ENCODE assay signal across 8 mouse cellular contexts in the genomic region with DNA sequence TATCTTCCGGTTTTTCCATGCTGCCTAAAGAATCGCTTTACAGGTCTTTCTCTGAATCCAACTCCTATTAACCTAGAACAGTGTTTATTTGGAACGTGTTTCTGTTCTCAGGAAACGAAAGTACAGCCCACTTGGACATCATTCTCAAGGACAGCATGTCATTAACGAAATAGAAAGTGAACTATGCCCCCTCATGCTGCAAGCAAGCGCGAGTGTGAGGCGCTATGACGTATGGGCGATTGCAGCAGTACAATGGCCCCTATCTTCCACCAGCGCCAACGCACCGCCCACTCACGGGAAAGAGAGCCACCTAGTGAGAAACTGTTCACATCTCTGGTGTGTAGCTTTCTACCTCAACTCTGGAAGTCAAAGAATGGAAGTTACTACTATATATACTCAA. TPM values are rescaled to one million over a fixed set of nuclear protein-coding genes. Genes with fewer than 3 reads are reported as not detected.
DNase-seq lines count a peak whose midpoint lies in the region; ATAC-seq and TF ChIP-seq lines count a peak whose summit lies in the region.

No protein-coding gene starts in this region.

- peaks cover 11% of the 10 kb centered on the region for H3K36me3 ChIP-seq in C2C12 (ENCODE audit: control insufficient read depth, insufficient read depth)
- no peaks in the 10 kb centered on the region; the same call in 1 of the 2 replicates for H3K36me3 ChIP-seq in heart, embryonic 11.5 days (ENCODE audit: control insufficient read depth, insufficient read depth, low read length)
- no peaks in the 10 kb centered on the region for H3K36me3 ChIP-seq in kidney, embryonic 15.5 days
- H3K36me3 ChIP-seq in limb, embryonic 15.5 days = no peaks in the 10 kb centered on the region
- no peaks in the 10 kb centered on the region for H3K36me3 ChIP-seq in midbrain, postnatal 0 days (ENCODE audit: insufficient read depth, low read length)

- peaks cover 24% of the 10 kb centered on the region for H3K79me3 ChIP-seq in C2C12 (ENCODE audit: low read depth)

- H3K79me2 ChIP-seq in C2C12 (ENCODE audit: control insufficient read depth, insufficient read depth) = peaks cover 29% of the 10 kb centered on the region

- H3K4me2 ChIP-seq in heart, embryonic 11.5 days = peak overlapping the region; percentile 95
- H3K4me2 ChIP-seq in kidney, embryonic 15.5 days = peak overlapping the region; percentile 99
- H3K4me2 ChIP-seq in limb, embryonic 15.5 days = peak overlapping the region; percentile 97
- H3K4me2 ChIP-seq in midbrain, postnatal 0 days (ENCODE audit: low read depth, low read length, poor library complexity, severe bottlenecking) = peak overlapping the region; percentile 94

- peak overlapping the region; percentile 62; the same call in 1 of the 2 replicates for H3K9ac ChIP-seq in heart, embryonic 11.5 days (ENCODE audit: low read depth, low read length)
- H3K9ac ChIP-seq in kidney, embryonic 15.5 days = no peak overlapping the region
- H3K9ac ChIP-seq in limb, embryonic 15.5 days = no peak overlapping the region
- no peak overlapping the region for H3K9ac ChIP-seq in midbrain, postnatal 0 days (replicated peaks; ENCODE audit: low read length, poor library complexity, severe bottlenecking)

- peak; percentile 74 for ATAC-seq in erythroblast, adult 5-6 weeks (replicated peaks; ENCODE audit: low FRiP score, poor library complexity, severe bottlenecking)
- ATAC-seq in heart, embryonic 11.5 days (replicated peaks; ENCODE audit: insufficient number of reproducible peaks, low FRiP score, low TSS enrichment) = peak; percentile 46; the same call in 1 of the 2 replicates
- no peak; the same call in 1 of the 2 replicates for ATAC-seq in kidney, embryonic 15.5 days (replicated peaks; ENCODE audit: low FRiP score)
- ATAC-seq in limb, embryonic 15.5 days (ENCODE audit: insufficient number of reproducible peaks, low FRiP score, low TSS enrichment, low read depth) = no peak
- 0 out of 2 replicates have a peak, but pooled peaks have one; percentile 25 for ATAC-seq in midbrain, postnatal 0 days (ENCODE audit: low FRiP score)

- peak overlapping the region; percentile 22 for H3ac ChIP-seq in C2C12 (ENCODE audit: control insufficient read depth, insufficient read length, low read depth)

- H3K4me1 ChIP-seq in heart, embryonic 11.5 days (ENCODE audit: control insufficient read depth, insufficient read depth, low read length) = peaks cover 7% of the 10 kb centered on the region; the same call in 1 of the 2 replicates
- H3K4me1 ChIP-seq in kidney, embryonic 15.5 days = peaks cover 24% of the 10 kb centered on the region
- H3K4me1 ChIP-seq in limb, embryonic 15.5 days = peaks cover 15% of the 10 kb centered on the region
- H3K4me1 ChIP-seq in midbrain, postnatal 0 days (ENCODE audit: insufficient read depth, low read length) = 0 out of 2 replicates have a peak, but pooled peaks cover 3% of the 10 kb centered on the region

- 1% methylated on average over 14 of the region's 14 CpGs for WGBS in heart, embryonic 11.5 days (ENCODE audit: insufficient replicate concordance)
- under 1% methylated on average over 14 of the region's 14 CpGs for WGBS in kidney, embryonic 15.5 days
- under 1% methylated on average over 14 of the region's 14 CpGs for WGBS in limb, embryonic 15.5 days
- under 1% methylated on average over 14 of the region's 14 CpGs for WGBS in midbrain, postnatal 0 days

- DNase-seq in brain, embryonic 14.5 days (ENCODE audit: low read depth) = peak; percentile 95
- peak; percentile 93 for DNase-seq in midbrain, postnatal 0 days (ENCODE audit: low spot score)
- peak; percentile 55 to 85 for DNase-seq in spleen, postnatal 10 days (ENCODE audit: low spot score in 2 of 2)

- TF ChIP-seq POLR2A in brain, embryonic 14.5 days (IDR thresholded peaks at IDR 0.05; ENCODE audit: borderline replicate concordance, extremely low read depth, insufficient read depth, insufficient read length, poor library complexity, severe bottlenecking) = no peak

- H3K4me3 ChIP-seq in C2C12 (ENCODE audit: insufficient read depth, poor library complexity, severe bottlenecking) = peak overlapping the region; percentile 46
- H3K4me3 ChIP-seq in heart, embryonic 11.5 days (ENCODE audit: low read depth, low read length) = peak overlapping the region; percentile 49
- peak overlapping the region; percentile 39 for H3K4me3 ChIP-seq in kidney, embryonic 15.5 days (replicated peaks)
- peak overlapping the region; percentile 42 for H3K4me3 ChIP-seq in limb, embryonic 15.5 days
- peak overlapping the region; percentile 94 for H3K4me3 ChIP-seq in midbrain, postnatal 0 days (ENCODE audit: low read depth, low read length)

- no peaks in the 10 kb centered on the region for H3K27me3 ChIP-seq in C2C12 (ENCODE audit: control insufficient read depth, insufficient read depth, insufficient read length)
- no peaks in the 10 kb centered on the region for H3K27me3 ChIP-seq in heart, embryonic 11.5 days (ENCODE audit: control insufficient read depth, insufficient read depth, low read length)
- H3K27me3 ChIP-seq in kidney, embryonic 15.5 days = no peaks in the 10 kb centered on the region
- no peaks in the 10 kb centered on the region for H3K27me3 ChIP-seq in limb, embryonic 15.5 days
- H3K27me3 ChIP-seq in midbrain, postnatal 0 days (ENCODE audit: insufficient read depth, low read length) = no peaks in the 10 kb centered on the region

- H3K27ac ChIP-seq in heart, embryonic 11.5 days (ENCODE audit: low read depth, low read length) = no peak overlapping the region; the same call in 1 of the 2 replicates
- no peak overlapping the region for H3K27ac ChIP-seq in kidney, embryonic 15.5 days
- H3K27ac ChIP-seq in limb, embryonic 15.5 days = no peak overlapping the region
- H3K27ac ChIP-seq in midbrain, postnatal 0 days (ENCODE audit: low read depth, low read length) = peak overlapping the region; percentile 53

- no peak for TF ChIP-seq CTCF in C2C12 (IDR thresholded peaks at IDR 0.05; ENCODE audit: control insufficient read depth, insufficient read depth, insufficient read length)
- peak; percentile 68 for TF ChIP-seq CTCF in brain, embryonic 14.5 days (IDR thresholded peaks at IDR 0.05; ENCODE audit: borderline replicate concordance, extremely low read depth, insufficient read depth, insufficient read length)
- peak; percentile 88 for TF ChIP-seq CTCF in midbrain, postnatal 0 days (IDR thresholded peaks at IDR 0.05)

- H3K9me3 ChIP-seq in heart, embryonic 11.5 days (replicated peaks; ENCODE audit: control insufficient read depth, low read length) = no peaks in the 10 kb centered on the region
- no peaks in the 10 kb centered on the region for H3K9me3 ChIP-seq in kidney, embryonic 15.5 days (replicated peaks)
- H3K9me3 ChIP-seq in limb, embryonic 15.5 days = no peaks in the 10 kb centered on the region
- H3K9me3 ChIP-seq in midbrain, postnatal 0 days (ENCODE audit: low read length) = no peaks in the 10 kb centered on the region

TF ChIP-seq in C2C12, 6 proteins besides CTCF, POLR2A, EP300 and RAD21:
- TF ChIP-seq CEBPB (IDR thresholded peaks at IDR 0.05; ENCODE audit: low read depth) (peak; percentile 53), MAX (IDR thresholded peaks at IDR 0.05) (peak; percentile 87), MYOG (IDR thresholded peaks at IDR 0.05; ENCODE audit: control insufficient read depth, extremely low read depth, insufficient read length) (no peak)

RNA-seq across cellular contexts. Expression of gene Smg7, which starts 2.0 kb away (rescaled TPM):
- polyA plus RNA-seq in C2C12 (2012; fragmentation: generic; extraction: Trizol) = 16.6 TPM
- polyA plus RNA-seq in brain, embryonic 14.5 days (2012; rRNA removed) = 43.1 and 53.7 TPM in 2 replicates
- total RNA-seq in erythroblast, adult 5-6 weeks (2015; ENCODE audit: low replicate concordance) = 24.8 and 27.6 TPM in 2 replicates
- total RNA-seq in erythroblast, adult 5-6 weeks (2017; ENCODE audit: low replicate concordance) = 21.0 and 21.6 TPM in 2 replicates
- polyA plus RNA-seq in heart, embryonic 11.5 days (2014; fragmentation: Nextera tagmentation; extraction: Ambion mirVana) = 31.6 and 34.9 TPM in 2 replicates
- 31.5 and 32.8 TPM in 2 replicates for polyA plus RNA-seq in kidney, embryonic 15.5 days (2015; fragmentation: Nextera tagmentation; extraction: Ambion mirVana)
- 23.6 and 25.9 TPM in 2 replicates for polyA plus RNA-seq in limb, embryonic 15.5 days (2015; fragmentation: Nextera tagmentation; extraction: Ambion mirVana)
- 63.5 and 72.6 TPM in 2 replicates for total RNA-seq in midbrain, postnatal 0 days (2014; rRNA removed)
- polyA plus RNA-seq in midbrain, postnatal 0 days (2015; fragmentation: Nextera tagmentation; extraction: Ambion mirVana) = 29.9 and 30.5 TPM in 2 replicates

RNA-seq across cellular contexts. Expression of gene Nmnat2, which starts 50.3 kb away (rescaled TPM):
- polyA plus RNA-seq in C2C12 (2012; fragmentation: generic; extraction: Trizol) = 8.3 TPM
- 59.3 and 82.4 TPM in 2 replicates for polyA plus RNA-seq in brain, embryonic 14.5 days (2012; rRNA removed)
- total RNA-seq in erythroblast, adult 5-6 weeks (2015; ENCODE audit: low replicate concordance) = not detected in 2 replicates
- total RNA-seq in erythroblast, adult 5-6 weeks (2017; ENCODE audit: low replicate concordance) = 0.14 TPM in 1 of 2 replicates, not detected in the other
- polyA plus RNA-seq in heart, embryonic 11.5 days (2014; fragmentation: Nextera tagmentation; extraction: Ambion mirVana) = 0.92 and 0.93 TPM in 2 replicates
- 0.98 and 1.9 TPM in 2 replicates for polyA plus RNA-seq in kidney, embryonic 15.5 days (2015; fragmentation: Nextera tagmentation; extraction: Ambion mirVana)
- polyA plus RNA-seq in limb, embryonic 15.5 days (2015; fragmentation: Nextera tagmentation; extraction: Ambion mirVana) = 1.4 and 2.4 TPM in 2 replicates
- total RNA-seq in midbrain, postnatal 0 days (2014; rRNA removed) = 145 and 152 TPM in 2 replicates
- polyA plus RNA-seq in midbrain, postnatal 0 days (2015; fragmentation: Nextera tagmentation; extraction: Ambion mirVana) = 80.4 and 87.6 TPM in 2 replicates

Comparison
In these comparisons a context has a peak if more than half of its experiments do, and no peak if none do; other contexts are left out.
1. H3K4me3 ChIP-seq: peak in every context shown above with its lines; median percentile 94 in midbrain, postnatal 0 days; 49 in heart, embryonic 11.5 days; 46 in C2C12; 42 in limb, embryonic 15.5 days; 39 in kidney, embryonic 15.5 days.
2. ATAC-seq: peak in erythroblast, adult 5-6 weeks (single experiment), heart, embryonic 11.5 days (single experiment) and midbrain, postnatal 0 days (single experiment); none in kidney, embryonic 15.5 days (single experiment) and limb, embryonic 15.5 days (single experiment).
3. Peak in every context shown above with its lines, with median percentiles within 50 percentile points of each other: DNase-seq and H3K4me2 ChIP-seq.